Mouse (Mus musculus) lung, adult 2 months (tissue): ENCODE results near the gene Gm20807. TPM values are rescaled to one million over a fixed set of nuclear protein-coding genes. Genes with fewer than 3 reads are reported as not detected.
"Not testable (repeated sequence)": the region's sequence is repeated elsewhere in the genome, so short reads cannot be mapped to it uniquely, and the experiment has no call there.

Experiments
- DNase-seq: peaks from one replicate; pipeline ENCODE4 v3.0.0; 2022
- H3K4me1 ChIP-seq: fragments of 200-500 bp; 2 replicates; pipeline ENCODE4 v1.6.1; 2011; ENCODE audit warnings: low read length; ENCODE audit not compliant: control insufficient read depth, insufficient read depth
- H3K4me3 ChIP-seq: fragments of 200-500 bp; replicated peaks from 2 replicates; pipeline ENCODE3; 2011; ENCODE audit warnings: low read depth, mild to moderate bottlenecking, control low read depth, low read length; ENCODE audit errors: extremely low read depth
- polyA plus RNA-seq: library from polyadenylated mRNA; depleted of rRNA; stranded (reverse); fragments of >200 nt; gene quantifications from 2 replicates; pipeline ENCODE4 v1.2.3, GENCODE M21; 2012; rRNA removed

Gm20807 gene
- not detected in 2 replicates for polyA plus RNA-seq

GRCm38 (mm10) chrY:13042591-13042990 is at the start of gene Gm20807:
Gm20807 (plus strand) TSS chrY:13042891.
- not testable (repeated sequence) for H3K4me3 ChIP-seq, DNase-seq, H3K4me1 ChIP-seq

Other genes with a start within 250 kb of the Gm20807 start
- gene Gm21891, start 90.6 kb downstream of the Gm20807 start, polyA plus RNA-seq: not detected in 2 replicates
- gene Gm21425, start 119.1 kb downstream of the Gm20807 start, polyA plus RNA-seq: not detected in 2 replicates
- not detected in 2 replicates for gene Gm21828, start 181.0 kb downstream of the Gm20807 start, polyA plus RNA-seq
- not detected in 2 replicates for gene Gm21440, start 209.5 kb downstream of the Gm20807 start, polyA plus RNA-seq
- gene Gm21454, start 209.6 kb downstream of the Gm20807 start, polyA plus RNA-seq: not detected in 2 replicates